Mouse (Mus musculus) cortical plate, adult 2 months (tissue): Measurements from ENCODE around the gene Dpp3.

Experiments
- CTCF ChIP-seq: fragments of 200-500 bp; IDR thresholded peaks from 2 replicates; pipeline ENCODE4 v1.5.1; 2011; ENCODE audit warnings: mild to moderate bottlenecking, control low read depth, low read length; ENCODE audit not compliant: insufficient read depth; ENCODE audit errors: extremely low read depth
- POLR2A ChIP-seq: fragments of 200-500 bp; IDR thresholded peaks from 2 replicates; pipeline ENCODE4 v1.6.1; 2011; ENCODE audit warnings: mild to moderate bottlenecking, low read length, control low read depth; ENCODE audit not compliant: insufficient read depth; ENCODE audit errors: extremely low read depth

DNA sequence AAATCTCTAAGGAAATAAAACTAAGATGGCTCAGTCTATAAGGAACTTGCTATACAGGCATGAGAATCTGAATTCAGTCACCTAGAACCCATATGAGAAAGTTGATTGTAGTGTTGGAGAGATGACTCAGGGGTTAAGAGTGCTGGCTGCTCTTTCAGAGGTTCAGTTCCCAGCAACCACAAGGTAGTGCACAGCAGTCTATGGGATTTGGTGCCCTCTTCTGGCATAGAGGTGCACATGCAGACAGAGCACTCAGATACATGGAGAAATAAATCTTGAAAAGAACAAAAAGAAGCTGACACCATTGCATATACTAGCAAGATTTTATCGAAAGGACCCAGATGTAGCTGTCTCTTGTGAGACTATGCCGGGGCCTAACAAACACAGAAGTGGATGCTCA lies 40.1 kb upstream of the Dpp3 start:
- TF ChIP-seq CTCF: peak; percentile 35
- no peak for TF ChIP-seq POLR2A
